Mouse (Mus musculus): ENCODE results near the gene Krtap2-4.

DNA sequence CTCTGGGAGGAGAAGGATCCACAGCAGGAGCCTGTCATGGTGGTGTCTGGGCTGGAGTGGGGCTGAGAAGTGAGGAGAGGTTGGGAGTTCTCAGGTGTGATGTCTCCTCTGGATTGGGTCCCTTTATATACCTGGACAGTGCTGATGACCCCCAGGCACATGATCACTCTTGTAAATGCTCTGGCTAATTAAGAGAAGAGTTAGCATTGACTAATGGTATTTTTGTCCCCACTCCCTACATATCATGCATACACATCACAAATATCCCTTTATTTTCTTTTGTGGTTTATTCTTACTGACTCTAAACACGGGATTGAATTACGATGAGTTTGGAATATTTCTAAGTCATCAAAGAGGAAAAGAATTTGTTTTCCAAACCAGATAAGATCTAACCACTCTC is 5.7 kb upstream of the Krtap2-4 start, which contains the start of gene Gm11562:
- TF ChIP-seq POLR2A (IDR thresholded peaks at IDR 0.05; ENCODE audit: low read depth, low read length) (no peak), CTCF (IDR thresholded peaks at IDR 0.05; ENCODE audit: borderline replicate concordance, insufficient read depth, low read length) (no peak)
